Mouse (Mus musculus): ENCODE results near the gene Tifab.
A peak's percentile ranks its signal among the peaks of the same experiment; 100 is the strongest.

Gene Tifab

GRCm38 (mm10) chr13:56176310-56176709, 2.4 kb downstream of the Tifab start:
- DNase-seq (ENCODE audit: low read depth, low spot score): no peak

- DNase-seq (ENCODE audit: low read depth, low spot score): no peak
Measured at GRCm38 (mm10) chr13:56175848-56176247, 2.8 kb downstream of the Tifab start.

GRCm38 (mm10) chr13:56172901-56173545, 5.7 kb downstream of the Tifab start:
- no peak for DNase-seq (ENCODE audit: low read depth, low spot score)

DNA sequence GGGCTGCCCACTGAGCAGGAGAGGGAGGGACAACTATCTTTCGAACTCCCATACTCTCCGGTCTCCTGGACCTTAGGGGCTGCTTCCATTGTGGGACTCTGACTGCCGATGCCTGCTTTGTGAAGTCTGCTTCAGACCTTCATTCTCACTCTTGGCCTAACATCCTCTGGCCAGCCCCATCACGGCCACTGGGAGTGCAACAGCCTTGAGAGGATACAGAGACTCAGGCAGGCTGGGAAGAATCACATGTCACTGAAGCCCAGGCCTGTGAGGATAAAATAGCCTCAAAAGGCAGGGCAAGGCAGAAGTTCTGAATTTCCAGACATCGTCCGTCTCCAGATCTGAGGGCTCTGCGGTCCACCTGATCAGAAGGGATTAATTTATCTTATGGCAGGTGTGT, 6.6 kb downstream of the Tifab start:
- DNase-seq (ENCODE audit: low read depth, low spot score): no peak

- no peak for DNase-seq (ENCODE audit: low read depth, low spot score)
Measured at GRCm38 (mm10) chr13:56168403-56168781, 10.3 kb downstream of the Tifab start.

DNA sequence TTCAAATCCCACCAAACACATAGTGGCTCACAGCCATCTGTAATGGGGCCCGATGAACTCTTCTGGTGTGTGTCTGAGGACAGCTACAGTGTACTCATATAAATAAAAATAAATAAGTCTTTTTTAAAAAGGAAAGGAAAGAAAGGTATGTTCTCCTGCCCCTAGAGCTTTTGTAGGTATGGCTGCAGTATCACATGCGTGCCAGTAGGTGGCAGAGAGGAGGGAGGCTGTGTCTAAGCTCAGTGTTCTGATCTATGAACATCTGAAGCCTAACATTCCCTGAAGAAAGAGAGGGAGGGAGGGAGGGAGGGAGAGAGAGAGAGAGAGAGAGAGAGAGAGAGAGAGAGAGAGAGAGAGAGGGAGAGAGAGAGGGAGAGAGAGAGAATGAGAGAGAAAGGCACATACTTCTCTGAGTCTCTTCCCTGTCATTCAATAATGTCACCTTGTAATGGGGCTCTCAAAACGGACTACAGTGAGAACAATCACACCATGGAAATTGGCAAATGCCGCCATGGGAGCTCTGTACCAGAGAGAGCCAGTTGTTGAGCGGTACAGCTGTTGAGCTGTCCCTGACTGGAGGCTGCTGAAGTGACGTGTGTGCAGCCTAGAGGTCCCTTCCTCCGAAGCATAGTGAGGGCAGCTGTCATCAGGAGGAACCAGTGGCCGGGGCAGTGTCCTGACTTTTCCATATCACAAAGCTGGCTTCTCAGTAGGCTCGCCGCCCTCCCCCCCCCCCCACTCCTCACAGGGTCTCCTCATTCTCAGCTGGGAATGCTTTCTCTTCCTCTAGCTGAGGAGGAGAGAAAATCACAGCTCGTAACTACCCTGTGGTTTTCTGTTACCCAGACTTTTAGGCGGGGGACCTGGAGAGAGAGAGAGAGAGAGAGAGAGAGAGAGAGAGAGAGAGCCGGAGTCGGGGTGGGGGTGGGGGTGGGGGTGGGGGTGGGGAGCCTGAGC, 11.0 kb downstream of the Tifab start:
- DNase-seq (ENCODE audit: low read depth, low spot score): peak; percentile 68

DNA sequence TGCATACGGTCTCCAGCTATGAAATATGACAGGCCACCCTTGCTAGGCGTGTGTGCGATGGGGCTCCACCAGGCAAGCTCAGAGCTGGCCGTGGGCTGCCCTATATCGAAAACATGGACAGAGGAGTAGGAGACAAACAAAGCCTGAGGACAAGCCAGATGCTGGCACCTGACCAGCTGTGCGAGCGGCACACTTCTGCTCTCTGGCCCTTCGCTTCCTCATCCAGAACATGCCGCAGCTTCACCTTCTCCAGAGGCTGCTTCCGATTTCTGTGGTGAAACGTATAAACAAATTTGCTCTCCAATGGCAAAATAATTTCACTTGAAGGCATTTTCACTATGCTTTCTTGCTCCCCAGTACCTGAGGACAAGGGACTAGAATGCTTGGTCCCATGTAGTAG, 13.1 kb downstream of the Tifab start:
- DNase-seq (ENCODE audit: low read depth, low spot score): no peak

- peak; percentile 68 for DNase-seq (ENCODE audit: low read depth, low spot score)
Measured at GRCm38 (mm10) chr13:56164372-56164771, 14.3 kb downstream of the Tifab start.

DNA sequence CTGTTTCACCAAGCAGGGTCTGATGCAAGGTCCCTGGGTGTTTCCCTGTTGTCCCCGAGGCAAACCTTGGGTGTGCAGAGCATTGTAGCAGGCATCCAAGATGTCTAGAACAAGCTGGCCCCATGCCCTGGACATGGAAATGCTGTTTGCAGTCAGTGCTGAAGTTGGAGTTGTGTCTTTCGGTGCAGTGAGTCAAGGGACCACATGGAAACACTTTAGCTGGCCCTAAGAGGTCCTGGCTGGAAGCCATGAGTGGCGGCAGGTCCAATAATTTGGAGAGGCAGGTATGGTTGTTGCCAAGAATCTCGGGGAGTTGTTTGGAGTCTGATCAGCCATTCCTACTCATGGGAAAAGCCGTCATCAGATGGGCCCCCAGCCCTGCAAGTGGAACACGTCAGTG, 14.9 kb downstream of the Tifab start:
- no peak for DNase-seq (ENCODE audit: low read depth, low spot score)

DNA sequence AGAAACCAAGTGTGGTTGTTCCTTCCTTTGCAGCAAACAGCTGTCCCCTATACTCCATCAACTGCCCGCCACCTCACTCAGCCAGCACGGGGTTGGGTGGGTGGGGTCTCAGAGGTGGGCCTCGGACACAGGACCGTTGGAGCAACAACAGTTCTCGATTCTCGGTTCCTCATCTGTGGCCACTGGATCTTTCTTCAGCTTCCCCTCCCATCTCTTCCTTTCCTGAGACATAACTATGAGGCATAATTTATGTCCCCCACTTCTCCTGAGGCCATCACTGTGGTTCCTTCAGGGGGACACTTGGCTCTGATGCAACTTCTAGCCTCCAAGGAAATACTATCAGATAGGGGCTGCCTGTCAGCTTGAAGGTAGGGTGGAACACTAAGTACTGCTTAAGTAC, 15.8 kb downstream of the Tifab start:
- DNase-seq (ENCODE audit: low read depth, low spot score): no peak

- DNase-seq (ENCODE audit: low read depth, low spot score): peak; percentile 93
Measured at GRCm38 (mm10) chr13:56159614-56160363, 18.9 kb downstream of the Tifab start.

DNA sequence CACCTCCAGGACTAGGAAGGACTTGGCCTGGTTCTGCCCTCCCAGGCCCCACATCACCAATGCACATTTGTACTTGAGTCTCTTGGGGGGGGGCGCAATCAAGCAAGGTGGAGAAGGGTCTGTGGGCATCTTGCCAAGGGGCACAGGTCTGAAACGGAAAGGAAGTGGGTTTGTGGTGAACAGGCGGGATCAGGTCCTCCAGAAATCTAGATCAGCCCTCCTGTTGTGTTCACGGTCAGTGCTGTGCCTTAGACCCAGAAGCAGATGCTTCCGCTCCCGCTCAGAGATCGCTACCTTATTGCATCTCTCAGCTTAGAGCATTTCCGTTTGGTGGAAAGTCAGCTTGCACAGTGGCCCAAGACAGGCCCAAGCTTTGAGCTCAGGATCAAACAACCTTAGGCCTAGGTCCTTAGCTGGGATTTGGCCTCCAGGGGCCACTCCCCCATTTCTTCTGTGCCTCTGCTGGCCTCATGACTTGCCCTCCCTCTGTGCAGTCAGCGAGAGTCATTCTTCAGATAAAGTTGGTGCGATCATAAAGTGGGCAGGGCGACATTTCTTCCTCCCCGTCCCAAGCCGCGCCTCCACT, 19.6 kb downstream of the Tifab start:
- no peak for DNase-seq (ENCODE audit: low read depth, low spot score)

DNA sequence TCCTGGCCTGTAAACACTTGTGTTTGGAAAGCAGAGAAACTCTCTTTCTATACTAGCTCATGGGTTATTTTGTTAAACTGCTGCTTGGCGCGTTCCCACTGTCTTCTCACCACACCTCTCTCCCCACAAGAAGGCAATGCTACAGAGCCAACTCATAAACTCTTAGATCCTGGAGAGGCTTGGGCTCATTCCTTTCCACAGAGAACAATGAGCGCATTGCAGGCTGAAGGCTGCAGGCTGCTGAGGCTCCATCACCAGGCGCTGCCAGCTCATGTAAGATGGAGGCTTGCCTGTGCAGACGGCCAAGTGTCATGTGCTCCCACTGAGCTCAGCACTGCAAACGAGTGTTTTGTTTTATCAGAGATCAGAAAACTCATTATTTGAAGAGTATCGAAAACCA, 23.0 kb downstream of the Tifab start:
- DNase-seq (ENCODE audit: low read depth, low spot score): no peak

- no peak for DNase-seq (ENCODE audit: low read depth, low spot score)
Measured at GRCm38 (mm10) chr13:56155048-56155447, 23.6 kb downstream of the Tifab start.

- DNase-seq (ENCODE audit: low read depth, low spot score): no peak
Measured at GRCm38 (mm10) chr13:56152773-56153460, 25.8 kb downstream of the Tifab start.

GRCm38 (mm10) chr13:56151404-56152226, 27.1 kb downstream of the Tifab start:
- peak; percentile 89 for DNase-seq (ENCODE audit: low read depth, low spot score)

DNA sequence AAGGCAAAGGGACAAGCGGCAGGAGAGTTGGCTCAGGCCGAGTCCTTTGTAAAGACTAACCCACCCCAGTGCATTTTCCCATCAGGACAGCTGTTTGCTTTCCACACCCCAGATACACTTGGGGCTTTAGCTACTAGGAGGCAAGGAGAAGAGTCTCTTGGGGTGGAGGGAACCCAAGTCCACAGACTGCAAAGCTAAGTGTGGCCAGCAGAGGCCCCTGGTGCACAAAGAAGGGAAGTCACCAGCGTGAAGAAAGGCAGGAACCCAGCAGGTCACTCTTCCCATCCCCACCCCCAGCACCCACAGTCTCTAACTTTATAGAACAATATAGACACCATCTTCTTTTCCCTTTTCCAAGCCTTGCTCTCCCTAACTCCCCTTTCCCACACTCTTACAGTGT, 33.2 kb downstream of the Tifab start:
- no peak for DNase-seq (ENCODE audit: low read depth, low spot score)

DNA sequence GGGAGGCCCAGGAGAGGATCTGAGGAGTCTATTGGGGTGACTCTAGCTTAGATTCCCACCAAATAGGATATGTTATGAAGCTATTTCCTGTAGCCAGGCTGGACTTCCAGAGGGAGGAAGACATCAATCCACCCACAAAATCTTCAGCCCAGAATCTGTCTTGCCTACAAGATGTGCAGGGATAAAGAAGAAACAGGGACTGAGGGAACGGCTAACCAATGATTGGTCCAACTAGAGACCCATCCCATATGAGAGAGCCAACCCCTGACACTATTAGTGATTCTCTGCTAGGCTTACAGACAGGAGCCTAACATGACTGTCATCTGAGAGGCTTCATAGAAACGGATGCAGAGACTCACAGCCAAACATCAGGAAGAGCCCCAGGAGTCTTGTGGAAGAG, 34.7 kb downstream of the Tifab start:
- DNase-seq (ENCODE audit: low read depth, low spot score): no peak

- DNase-seq (ENCODE audit: low read depth, low spot score): no peak
Measured at GRCm38 (mm10) chr13:56143151-56143513, 35.6 kb downstream of the Tifab start.

DNA sequence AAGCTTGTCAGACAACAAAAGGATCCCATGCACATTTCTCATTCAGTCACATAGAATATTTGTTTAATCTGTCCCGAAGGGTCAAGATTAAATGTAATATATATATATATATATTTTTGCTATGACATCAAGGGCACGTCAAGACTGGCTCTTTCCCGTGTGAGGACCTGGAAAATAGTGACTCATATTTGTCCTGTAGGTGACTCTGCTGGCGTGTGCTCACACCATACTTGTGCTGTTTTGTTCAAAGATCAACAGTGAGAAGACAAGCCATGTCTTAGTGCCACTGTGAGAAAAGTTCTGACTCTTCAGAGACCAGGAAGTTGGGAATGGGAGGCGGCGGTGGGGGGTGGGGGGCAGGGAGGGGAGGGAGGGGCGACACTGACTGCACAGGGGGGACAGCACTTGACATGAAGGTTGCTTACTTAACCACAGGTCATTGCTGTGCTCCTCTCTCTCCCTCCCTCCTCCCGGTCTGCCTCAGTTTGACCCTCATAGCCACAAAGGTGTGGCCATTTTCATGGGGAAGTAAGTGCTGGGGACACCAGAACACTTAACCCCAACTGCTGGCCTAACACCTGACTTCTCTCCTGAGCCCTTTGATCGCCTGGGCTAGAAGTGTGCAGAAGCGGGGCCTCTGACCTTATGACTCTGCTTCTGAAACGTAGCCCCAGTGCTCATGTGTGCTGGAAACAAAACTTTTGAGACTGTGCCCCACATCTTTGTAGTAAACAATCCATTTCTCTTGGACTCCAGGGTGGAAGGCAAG, 36.1 kb downstream of the Tifab start:
- no peak for DNase-seq (ENCODE audit: low read depth, low spot score)
